Mouse (Mus musculus): ENCODE measurements around the gene Fam117a. TPM values are rescaled to one million over a fixed set of nuclear protein-coding genes. Genes with fewer than 3 reads are reported as not detected.

Fam117a gene
- polyA plus RNA-seq, 1 experiment from 2014 or later = 10.7 TPM

- peaks cover 11% of the 10 kb centered on the region; the same call in 1 of the 2 replicates for H3K4me1 ChIP-seq
- H3K9me3 ChIP-seq = no peaks in the 10 kb centered on the region
- DNase-seq (ENCODE audit: low spot score) = no peak
- H3K4me3 ChIP-seq = no peak overlapping the region
- no peaks in the 10 kb centered on the region for H3K27me3 ChIP-seq (ENCODE audit: insufficient read depth, poor library complexity, severe bottlenecking)
- H3K36me3 ChIP-seq = peaks cover 44% of the 10 kb centered on the region
- 0 out of 2 replicates have a peak overlapping the region, but pooled peaks have one; percentile 6 for H3K27ac ChIP-seq
- WGBS = 66% methylated on average over 15 of the region's 15 CpGs
These were observed 33.4 kb downstream of the Fam117a start for GRCm38 (mm10) chr11:95369964-95370890.

DNA sequence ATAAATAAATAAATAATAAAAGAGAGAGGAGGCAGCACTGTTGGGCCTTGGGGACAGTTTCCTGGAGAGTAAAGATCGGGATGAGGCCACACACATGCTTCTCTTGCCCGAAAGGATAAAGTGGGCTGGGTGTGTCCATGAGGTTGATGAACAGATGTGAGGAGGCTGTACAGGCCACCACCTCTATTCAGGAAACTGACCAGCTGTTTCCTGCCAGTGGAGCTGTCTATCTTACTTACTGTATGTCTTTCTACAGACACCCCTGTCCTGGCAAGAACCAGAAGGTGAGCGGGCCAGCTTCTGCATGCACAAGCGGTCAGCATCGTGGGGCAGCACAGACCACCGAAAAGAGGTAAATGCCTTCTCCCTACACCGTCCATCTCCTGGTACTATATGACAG lies 34.4 kb downstream of the Fam117a start:
- Histone ChIP-seq H3K27me3 (ENCODE audit: insufficient read depth, poor library complexity, severe bottlenecking) (no peaks in the 10 kb centered on the region), H3K4me1 (0 out of 2 replicates have a peak, but pooled peaks cover 8% of the 10 kb centered on the region), H3K27ac (no peak overlapping the region; the same call in 1 of the 2 replicates), H3K9me3 (no peaks in the 10 kb centered on the region), H3K4me3 (no peak overlapping the region), H3K36me3 (peaks cover 50% of the 10 kb centered on the region)
- DNase-seq (ENCODE audit: low spot score) = no peak
- 88% methylated on average over 7 of the region's 7 CpGs for WGBS

- 45% methylated on average over 9 of the region's 9 CpGs for WGBS
- Histone ChIP-seq H3K4me3 (no peak overlapping the region), H3K9me3 (no peaks in the 10 kb centered on the region), H3K4me1 (peaks cover 10% of the 10 kb centered on the region), H3K36me3 (peaks cover 44% of the 10 kb centered on the region), H3K27ac (0 out of 2 replicates have a peak overlapping the region, but pooled peaks have one; percentile 42), H3K27me3 (ENCODE audit: insufficient read depth, poor library complexity, severe bottlenecking) (no peaks in the 10 kb centered on the region)
- DNase-seq (ENCODE audit: low spot score) = no peak
These were observed 42.1 kb downstream of the Fam117a start for GRCm38 (mm10) chr11:95378926-95379325.

- Histone ChIP-seq H3K4me3 (no peak overlapping the region), H3K36me3 (peaks cover 43% of the 10 kb centered on the region), H3K4me1 (peaks cover 10% of the 10 kb centered on the region), H3K27me3 (ENCODE audit: insufficient read depth, poor library complexity, severe bottlenecking) (no peaks in the 10 kb centered on the region), H3K27ac (no peak overlapping the region), H3K9me3 (no peaks in the 10 kb centered on the region)
- 54% methylated on average over 5 of the region's 5 CpGs for WGBS
- no peak for DNase-seq (ENCODE audit: low spot score)
These were observed 42.7 kb downstream of the Fam117a start for GRCm38 (mm10) chr11:95379552-95379951.

- WGBS = 89% methylated on average over 7 of the region's 7 CpGs
These were observed 43.9 kb downstream of the Fam117a start for GRCm38 (mm10) chr11:95380711-95381110.

GRCm38 (mm10) chr11:95381146-95381545 lies 44.3 kb downstream of the Fam117a start:
- Histone ChIP-seq H3K4me3 (no peak overlapping the region), H3K27me3 (ENCODE audit: insufficient read depth, poor library complexity, severe bottlenecking) (no peaks in the 10 kb centered on the region), H3K36me3 (peaks cover 28% of the 10 kb centered on the region), H3K27ac (no peak overlapping the region), H3K9me3 (no peaks in the 10 kb centered on the region), H3K4me1 (peaks cover 15% of the 10 kb centered on the region)
- WGBS = 93% methylated on average over 1 of the region's 1 CpGs
- no peak for DNase-seq (ENCODE audit: low spot score)

More at GRCm38 (mm10) chr11:95380711-95381110, 43.9 kb downstream of the Fam117a start:
- DNase-seq (ENCODE audit: low spot score) = no peak
- Histone ChIP-seq H3K4me3 (no peak overlapping the region), H3K27me3 (ENCODE audit: insufficient read depth, poor library complexity, severe bottlenecking) (no peaks in the 10 kb centered on the region), H3K36me3 (peaks cover 33% of the 10 kb centered on the region), H3K9me3 (no peaks in the 10 kb centered on the region), H3K4me1 (peaks cover 13% of the 10 kb centered on the region), H3K27ac (0 out of 2 replicates have a peak overlapping the region, but pooled peaks have one; percentile 0)

DNA sequence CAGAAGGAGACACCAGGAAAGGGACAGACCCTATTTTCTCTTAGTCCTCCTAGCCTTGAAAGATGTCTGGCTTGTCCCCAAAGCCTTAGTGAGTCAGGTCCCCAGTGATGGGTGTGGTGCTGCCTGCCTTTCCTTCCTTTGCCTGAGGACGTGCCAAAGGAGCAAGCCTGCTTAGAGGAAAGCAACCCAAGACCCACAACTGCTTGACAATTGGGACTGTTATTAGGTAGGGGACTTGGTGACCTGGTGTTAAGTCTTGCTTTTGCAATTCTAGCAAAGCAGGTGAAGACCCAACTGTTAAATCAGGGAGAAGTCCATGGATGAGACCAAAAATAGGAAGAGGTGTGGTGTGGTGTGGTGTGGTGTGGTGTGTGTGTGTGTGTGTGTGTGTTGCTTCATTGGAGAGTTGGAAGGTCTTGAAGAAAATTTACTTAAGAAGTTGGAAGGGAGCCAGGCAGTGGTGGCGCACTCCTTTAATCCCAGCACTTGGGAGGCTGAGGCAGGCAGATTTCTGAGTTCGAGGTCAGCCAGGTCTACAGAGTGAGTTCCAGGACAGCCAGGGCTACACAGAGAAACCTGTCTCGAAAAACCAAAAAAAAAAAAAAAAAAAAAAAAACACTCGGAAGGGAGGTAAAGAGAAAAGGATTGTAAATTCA lies 46.6 kb downstream of the Fam117a start:
- Histone ChIP-seq H3K4me3 (no peak overlapping the region), H3K4me1 (peaks cover 12% of the 10 kb centered on the region), H3K27me3 (ENCODE audit: insufficient read depth, poor library complexity, severe bottlenecking) (no peaks in the 10 kb centered on the region), H3K36me3 (peaks cover 34% of the 10 kb centered on the region), H3K27ac (no peak overlapping the region), H3K9me3 (no peaks in the 10 kb centered on the region)
- WGBS = 77% methylated on average over 5 of the region's 5 CpGs
- no peak for DNase-seq (ENCODE audit: low spot score)

DNA sequence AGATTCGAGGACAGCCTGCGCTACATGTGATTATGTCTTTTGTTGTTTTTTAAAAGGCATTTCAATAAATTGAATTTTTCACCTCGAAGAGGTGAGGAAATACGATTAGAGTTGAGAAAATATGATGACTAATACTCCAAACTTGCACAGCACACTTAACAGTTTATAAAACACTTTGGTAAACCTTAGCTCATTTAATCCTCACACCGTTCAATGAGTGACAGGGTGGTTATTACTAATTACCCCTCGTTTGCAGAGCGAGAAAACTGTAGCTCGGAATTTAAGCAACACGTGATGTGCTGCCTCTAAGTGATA lies 47.1 kb downstream of the Fam117a start:
- 37% methylated on average over 9 of the region's 9 CpGs for WGBS
- Histone ChIP-seq H3K9me3 (no peaks in the 10 kb centered on the region), H3K4me3 (peak overlapping the region; percentile 77), H3K27me3 (ENCODE audit: insufficient read depth, poor library complexity, severe bottlenecking) (no peaks in the 10 kb centered on the region), H3K27ac (peak overlapping the region; percentile 99), H3K36me3 (peaks cover 39% of the 10 kb centered on the region), H3K4me1 (peaks cover 7% of the 10 kb centered on the region)
- no peak for DNase-seq (ENCODE audit: low spot score)

GRCm38 (mm10) chr11:95384319-95384972 lies 47.6 kb downstream of the Fam117a start, which contains the start of gene Slc35b1:
Gene Slc35b1, plus strand, starts transcription at chr11:95384692.
- H3K4me1 ChIP-seq = peaks cover 7% of the 10 kb centered on the region
- DNase-seq (ENCODE audit: low spot score) = peak; percentile 97
- under 1% methylated on average over 42 of the region's 42 CpGs for WGBS
- H3K36me3 ChIP-seq = peaks cover 44% of the 10 kb centered on the region
- no peaks in the 10 kb centered on the region for H3K27me3 ChIP-seq (ENCODE audit: insufficient read depth, poor library complexity, severe bottlenecking)
- H3K27ac ChIP-seq = peak within 1 kb of the TSS; percentile 99
- no peaks in the 10 kb centered on the region for H3K9me3 ChIP-seq
- peak within 1 kb of the TSS; percentile 77 for H3K4me3 ChIP-seq

DNA sequence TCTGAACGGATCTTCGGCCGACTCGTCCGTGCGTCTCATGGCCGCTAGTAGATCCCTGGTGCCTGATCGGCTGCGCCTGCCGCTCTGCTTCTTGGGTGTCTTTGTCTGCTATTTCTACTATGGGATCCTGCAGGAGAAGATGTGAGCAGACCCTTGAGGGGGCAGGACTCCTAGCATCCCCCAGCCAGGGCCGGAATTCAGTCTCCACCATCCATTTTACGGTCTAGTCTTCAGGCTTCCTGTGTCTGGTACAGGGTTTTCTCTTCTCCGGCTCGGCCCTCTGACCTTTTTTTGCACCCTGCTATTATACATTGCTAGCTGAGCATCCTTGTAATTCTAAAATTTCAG lies 48.1 kb downstream of the Fam117a start:
- H3K4me3 ChIP-seq = peak overlapping the region; percentile 77
- WGBS = under 1% methylated on average over 14 of the region's 14 CpGs
- no peaks in the 10 kb centered on the region for H3K27me3 ChIP-seq (ENCODE audit: insufficient read depth, poor library complexity, severe bottlenecking)
- peaks cover 7% of the 10 kb centered on the region for H3K4me1 ChIP-seq
- no peaks in the 10 kb centered on the region for H3K9me3 ChIP-seq
- peak; percentile 83 for DNase-seq (ENCODE audit: low spot score)
- H3K27ac ChIP-seq = peak overlapping the region; percentile 99
- H3K36me3 ChIP-seq = peaks cover 49% of the 10 kb centered on the region

GRCm38 (mm10) chr11:95387354-95387753 lies 50.5 kb downstream of the Fam117a start:
- no peaks in the 10 kb centered on the region for H3K9me3 ChIP-seq
- peaks cover 9% of the 10 kb centered on the region for H3K4me1 ChIP-seq
- no peak overlapping the region for H3K27ac ChIP-seq
- no peak overlapping the region for H3K4me3 ChIP-seq
- H3K27me3 ChIP-seq (ENCODE audit: insufficient read depth, poor library complexity, severe bottlenecking) = no peaks in the 10 kb centered on the region
- no peak for DNase-seq (ENCODE audit: low spot score)
- WGBS = 85% methylated on average over 7 of the region's 7 CpGs
- H3K36me3 ChIP-seq = peaks cover 60% of the 10 kb centered on the region

DNA sequence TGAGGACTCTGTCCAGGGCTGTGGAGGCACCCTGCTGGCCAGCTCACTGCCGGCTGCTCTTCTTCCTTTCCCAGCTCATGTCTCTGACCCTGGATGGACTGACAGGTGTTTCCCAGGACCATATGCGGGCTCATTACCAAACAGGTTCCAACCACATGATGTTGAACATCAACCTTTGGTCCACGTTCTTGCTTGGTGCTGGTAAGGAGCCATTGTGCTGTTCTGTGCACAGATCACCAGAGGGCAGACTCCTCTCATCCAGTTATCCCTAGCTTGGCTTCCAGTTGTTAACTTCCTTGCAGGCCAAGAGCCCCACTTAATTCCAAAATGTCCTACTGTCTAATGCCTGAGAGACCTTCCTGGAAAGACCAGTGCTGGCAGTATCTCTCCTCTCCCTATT lies 52.2 kb downstream of the Fam117a start:
- peaks cover 9% of the 10 kb centered on the region for H3K4me1 ChIP-seq
- H3K4me3 ChIP-seq = no peak overlapping the region
- no peaks in the 10 kb centered on the region for H3K9me3 ChIP-seq
- WGBS = 72% methylated on average over 3 of the region's 3 CpGs
- H3K36me3 ChIP-seq = peaks cover 64% of the 10 kb centered on the region
- no peak overlapping the region for H3K27ac ChIP-seq
- DNase-seq (ENCODE audit: low spot score) = no peak
- no peaks in the 10 kb centered on the region for H3K27me3 ChIP-seq (ENCODE audit: insufficient read depth, poor library complexity, severe bottlenecking)

DNA sequence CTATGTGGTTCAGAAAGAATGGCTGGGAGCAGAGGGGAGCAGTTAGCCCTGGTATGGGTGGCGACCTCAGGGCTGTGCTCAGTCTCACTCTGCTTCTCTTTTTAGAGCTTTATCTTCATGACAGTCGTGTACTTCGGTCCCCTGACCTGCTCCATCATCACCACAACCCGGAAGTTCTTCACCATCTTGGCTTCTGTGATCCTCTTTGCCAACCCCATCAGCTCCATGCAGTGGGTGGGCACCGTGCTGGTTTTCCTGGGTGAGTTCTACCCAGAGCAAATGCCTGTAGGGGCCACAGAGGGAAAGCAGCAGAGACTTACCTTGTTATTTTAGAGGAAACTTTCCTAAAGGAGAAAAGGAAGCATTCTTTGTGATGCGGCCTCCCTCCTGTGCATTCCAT lies 53.6 kb downstream of the Fam117a start:
- H3K4me3 ChIP-seq = no peak overlapping the region
- H3K27me3 ChIP-seq (ENCODE audit: insufficient read depth, poor library complexity, severe bottlenecking) = no peaks in the 10 kb centered on the region
- WGBS = 88% methylated on average over 6 of the region's 6 CpGs
- H3K27ac ChIP-seq = no peak overlapping the region
- no peaks in the 10 kb centered on the region for H3K9me3 ChIP-seq
- peaks cover 9% of the 10 kb centered on the region for H3K4me1 ChIP-seq
- DNase-seq (ENCODE audit: low spot score) = no peak
- H3K36me3 ChIP-seq = peaks cover 64% of the 10 kb centered on the region
